In the genomic region with DNA sequence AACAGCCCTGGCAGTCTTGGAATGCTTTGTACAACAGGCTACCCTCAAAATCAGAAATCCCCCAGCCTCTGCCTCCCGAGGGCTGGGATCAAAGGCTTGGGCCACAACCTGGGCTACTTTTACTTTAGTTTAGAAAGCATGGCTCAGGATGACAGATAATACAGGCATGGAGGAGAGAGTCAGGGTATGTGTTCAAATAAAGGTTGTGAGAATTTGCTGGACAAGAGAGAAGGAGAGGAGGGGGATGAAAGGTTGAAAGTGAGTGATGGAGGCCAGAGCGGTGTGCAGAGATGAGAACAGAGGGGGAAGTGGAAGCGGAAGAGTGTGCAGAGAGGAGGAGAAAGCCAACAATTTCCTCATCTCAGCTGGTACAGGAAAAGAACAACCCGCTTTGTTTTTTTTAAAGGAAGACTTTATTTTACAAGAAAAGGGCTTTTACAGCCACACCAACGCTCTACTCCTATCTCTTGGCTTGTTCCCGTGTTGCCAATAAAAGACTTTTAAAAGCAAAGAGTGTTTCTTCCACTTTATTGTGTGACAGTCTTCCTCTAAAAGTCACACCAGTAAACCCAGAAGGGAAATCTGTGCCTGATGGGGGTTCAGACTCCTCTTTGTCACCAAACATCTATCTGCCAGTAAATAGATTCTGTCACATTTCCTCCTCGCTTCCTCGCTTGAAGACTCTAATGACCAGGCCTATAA, we compare ENCODE assay signal across 8 mouse cellular contexts. TPM values are rescaled to one million over a fixed set of nuclear protein-coding genes. Genes with fewer than 3 reads are reported as not detected.
A peak's percentile ranks its signal among the peaks of the same experiment; 100 is the strongest.
DNase-seq lines count a peak whose midpoint lies in the region; ATAC-seq lines count a peak whose summit lies in the region.

No protein-coding gene starts in this region.

- H3K9ac ChIP-seq in kidney, embryonic 15.5 days, result no peak overlapping the region
- peak overlapping the region; percentile 46 for H3K9ac ChIP-seq in embryonic facial prominence, embryonic 11.5 days (replicated peaks; ENCODE audit: low read length)
- H3K9ac ChIP-seq in hindbrain, embryonic 13.5 days, result peak overlapping the region; percentile 76

- no peaks in the 10 kb centered on the region for H3K36me3 ChIP-seq in kidney, embryonic 15.5 days
- no peaks in the 10 kb centered on the region for H3K36me3 ChIP-seq in embryonic facial prominence, embryonic 11.5 days (replicated peaks; ENCODE audit: control insufficient read depth, insufficient read depth, low read depth, low read length)
- no peaks in the 10 kb centered on the region for H3K36me3 ChIP-seq in hindbrain, embryonic 13.5 days
- no peaks in the 10 kb centered on the region for H3K36me3 ChIP-seq in midbrain, embryonic 10.5 days

- no peaks in the 10 kb centered on the region for H3K27me3 ChIP-seq in kidney, embryonic 15.5 days
- H3K27me3 ChIP-seq in embryonic facial prominence, embryonic 11.5 days (ENCODE audit: control insufficient read depth, insufficient read depth, low read length), result no peaks in the 10 kb centered on the region
- no peaks in the 10 kb centered on the region for H3K27me3 ChIP-seq in hindbrain, embryonic 13.5 days
- H3K27me3 ChIP-seq in midbrain, embryonic 10.5 days (ENCODE audit: low read depth, poor library complexity, severe bottlenecking), result no peaks in the 10 kb centered on the region

- no peak; the same call in 1 of the 2 replicates for ATAC-seq in kidney, embryonic 15.5 days (replicated peaks; ENCODE audit: low FRiP score)
- no peak for ATAC-seq in embryonic facial prominence, embryonic 11.5 days (replicated peaks; ENCODE audit: insufficient number of reproducible peaks, low FRiP score, low TSS enrichment, low read depth)
- ATAC-seq in hindbrain, embryonic 13.5 days (ENCODE audit: low FRiP score), result no peak

- no peak for DNase-seq in kidney, adult 9 months
- no peak for DNase-seq in embryonic facial prominence, embryonic 11.5 days (ENCODE audit: low spot score)
- no peak for DNase-seq in midbrain, embryonic 10.5 days (ENCODE audit: low spot score)
- no peak for DNase-seq in urinary bladder, postnatal 14 days (ENCODE audit: low spot score)
- no peak for DNase-seq in gastrocnemius, postnatal 14 days
- no peak for DNase-seq in cerebellum, postnatal 25 days

- 40% methylated on average over 8 of the region's 8 CpGs for WGBS in kidney, embryonic 15.5 days
- 44% methylated on average over 8 of the region's 8 CpGs for WGBS in embryonic facial prominence, embryonic 11.5 days
- 25% methylated on average over 8 of the region's 8 CpGs for WGBS in hindbrain, embryonic 13.5 days
- 51% methylated on average over 8 of the region's 8 CpGs for WGBS in midbrain, embryonic 10.5 days

- H3K4me1 ChIP-seq in kidney, embryonic 15.5 days, result peaks cover 31% of the 10 kb centered on the region
- H3K4me1 ChIP-seq in embryonic facial prominence, embryonic 11.5 days (ENCODE audit: control insufficient read depth, insufficient read depth, low read length), result peaks cover 11% of the 10 kb centered on the region
- peaks cover 40% of the 10 kb centered on the region for H3K4me1 ChIP-seq in hindbrain, embryonic 13.5 days (replicated peaks)
- H3K4me1 ChIP-seq in midbrain, embryonic 10.5 days, result peaks cover 59% of the 10 kb centered on the region

- H3K4me3 ChIP-seq in kidney, embryonic 15.5 days (replicated peaks), result no peak overlapping the region; the same call in 1 of the 2 replicates
- H3K4me3 ChIP-seq in embryonic facial prominence, embryonic 11.5 days (ENCODE audit: low read depth, low read length), result no peak overlapping the region
- peak overlapping the region; percentile 31; the same call in 1 of the 2 replicates for H3K4me3 ChIP-seq in hindbrain, embryonic 13.5 days
- H3K4me3 ChIP-seq in midbrain, embryonic 10.5 days, result peak overlapping the region; percentile 49

- peak overlapping the region; percentile 55 for H3K4me2 ChIP-seq in kidney, embryonic 15.5 days
- H3K4me2 ChIP-seq in embryonic facial prominence, embryonic 11.5 days (ENCODE audit: low read depth, low read length), result peak overlapping the region; percentile 4
- peak overlapping the region; percentile 55 for H3K4me2 ChIP-seq in hindbrain, embryonic 13.5 days

- intact Hi-C loops in gastrocnemius, postnatal 14 days (cut with DNase I; ENCODE audit: low total_unique reads), result no loop called here

- H3K9me3 ChIP-seq in kidney, embryonic 15.5 days (replicated peaks), result no peaks in the 10 kb centered on the region
- H3K9me3 ChIP-seq in embryonic facial prominence, embryonic 11.5 days (replicated peaks; ENCODE audit: control insufficient read depth, low read length), result no peaks in the 10 kb centered on the region
- no peaks in the 10 kb centered on the region for H3K9me3 ChIP-seq in hindbrain, embryonic 13.5 days
- H3K9me3 ChIP-seq in midbrain, embryonic 10.5 days (replicated peaks), result no peaks in the 10 kb centered on the region

- H3K27ac ChIP-seq in kidney, embryonic 15.5 days, result peak overlapping the region; percentile 90
- peak overlapping the region; percentile 95 for H3K27ac ChIP-seq in embryonic facial prominence, embryonic 11.5 days (replicated peaks; ENCODE audit: low read depth, low read length)
- peak overlapping the region; percentile 100 for H3K27ac ChIP-seq in hindbrain, embryonic 13.5 days
- peak overlapping the region; percentile 97 for H3K27ac ChIP-seq in midbrain, embryonic 10.5 days (replicated peaks)

RNA-seq across cellular contexts. Expression of a gene that starts 8.6 kb away (rescaled TPM):
- polyA plus RNA-seq in kidney, embryonic 15.5 days (2015; fragmentation: Nextera tagmentation; extraction: Ambion mirVana), result 51.1 and 56.5 TPM in 2 replicates
- 73.6 and 88.1 TPM in 2 replicates for polyA plus RNA-seq in embryonic facial prominence, embryonic 11.5 days (2014; fragmentation: Nextera tagmentation; extraction: Ambion mirVana)
- polyA plus RNA-seq in hindbrain, embryonic 13.5 days (2015; fragmentation: Nextera tagmentation; extraction: Ambion mirVana), result 374 and 390 TPM in 2 replicates
- polyA plus RNA-seq in midbrain, embryonic 10.5 days (2016; fragmentation: Nextera tagmentation; extraction: Ambion mirVana), result 82.4 and 121 TPM in 2 replicates
- total RNA-seq in gastrocnemius, postnatal 14 days (2021), result 10 to 100 TPM in 1 of 2 experiments, 1 to 10 TPM in 1; 9.7 to 14.2 TPM

Comparison
In these comparisons a context has a peak if more than half of its experiments do, and no peak if none do; other contexts are left out.
1. H3K4me2 ChIP-seq: peak in every context shown above with its lines; median percentile 55 in kidney, embryonic 15.5 days; 55 in hindbrain, embryonic 13.5 days; 4 in embryonic facial prominence, embryonic 11.5 days.
2. H3K4me3 ChIP-seq: peak in hindbrain, embryonic 13.5 days (single experiment) and midbrain, embryonic 10.5 days (single experiment); none in kidney, embryonic 15.5 days (single experiment) and embryonic facial prominence, embryonic 11.5 days (single experiment).
3. Peak in every context shown above with its lines, with median percentiles within 50 percentile points of each other: H3K27ac ChIP-seq.